Mouse (Mus musculus) embryonic fibroblast, embryonic 13.5 days (primary cell): ENCODE measurements around the gene Rnd2.

ENCODE experiments used
- CTCF ChIP-seq: IDR thresholded peaks from 2 replicates; pipeline ENCODE4 v1.5.1; 2011; ENCODE audit warnings: mild to moderate bottlenecking, control low read depth, low read length, moderate library complexity, borderline replicate concordance; ENCODE audit not compliant: insufficient read depth
- POLR2A ChIP-seq: IDR thresholded peaks from 2 replicates; pipeline ENCODE4 v1.6.1; 2011; ENCODE audit warnings: low read depth, mild to moderate bottlenecking, control low read depth, low read length, moderate library complexity

- TF ChIP-seq POLR2A (no peak), CTCF (no peak)
Observed at GRCm38 (mm10) chr11:101462583-101463440, 2.0 kb upstream of the Rnd2 start.
